ENCODE assay signal across 8 mouse cellular contexts in genomic region chr10:114800331-114801304, GRCm38 (mm10). TPM values are rescaled to one million over a fixed set of nuclear protein-coding genes. Genes with fewer than 3 reads are reported as not detected.
DNase-seq lines count a peak whose midpoint lies in the region; ATAC-seq lines count a peak whose summit lies in the region.

No protein-coding gene starts in this region.

- peaks cover 52% of the 10 kb centered on the region for H3K27me3 ChIP-seq in kidney, embryonic 16.5 days (ENCODE audit: insufficient read depth, low read length)
- peaks cover 49% of the 10 kb centered on the region for H3K27me3 ChIP-seq in embryonic facial prominence, embryonic 15.5 days
- H3K27me3 ChIP-seq in limb, embryonic 13.5 days = peaks cover 55% of the 10 kb centered on the region

- ATAC-seq in kidney, embryonic 16.5 days (ENCODE audit: low FRiP score, low TSS enrichment) = peak; percentile 46; the same call in 1 of the 2 replicates
- ATAC-seq in cerebellum, adult (ENCODE audit: insufficient number of reproducible peaks, low FRiP score, low TSS enrichment) = peak; percentile 50; the same call in 1 of the 2 replicates
- no peak for ATAC-seq in embryonic facial prominence, embryonic 15.5 days (ENCODE audit: insufficient number of reproducible peaks, low FRiP score, low TSS enrichment, low read depth)
- peak; percentile 8 for ATAC-seq in limb, embryonic 13.5 days (ENCODE audit: low FRiP score, low read depth)

- peaks cover 13% of the 10 kb centered on the region for H3K4me1 ChIP-seq in kidney, embryonic 16.5 days (ENCODE audit: insufficient read depth, low read length)
- peaks cover 25% of the 10 kb centered on the region for H3K4me1 ChIP-seq in embryonic facial prominence, embryonic 15.5 days
- peaks cover 16% of the 10 kb centered on the region for H3K4me1 ChIP-seq in limb, embryonic 13.5 days

- H3K36me3 ChIP-seq in kidney, embryonic 16.5 days (ENCODE audit: insufficient read depth, low read length) = no peaks in the 10 kb centered on the region
- H3K36me3 ChIP-seq in embryonic facial prominence, embryonic 15.5 days = no peaks in the 10 kb centered on the region
- no peaks in the 10 kb centered on the region for H3K36me3 ChIP-seq in limb, embryonic 13.5 days

- peak overlapping the region; percentile 95 for H3K4me2 ChIP-seq in kidney, embryonic 16.5 days (replicated peaks; ENCODE audit: low read depth, low read length)
- peak overlapping the region; percentile 95 for H3K4me2 ChIP-seq in embryonic facial prominence, embryonic 15.5 days (replicated peaks)
- peak overlapping the region; percentile 96 for H3K4me2 ChIP-seq in limb, embryonic 13.5 days (replicated peaks)

- no peaks in the 10 kb centered on the region for H3K9me3 ChIP-seq in kidney, embryonic 16.5 days (ENCODE audit: low read length)
- H3K9me3 ChIP-seq in embryonic facial prominence, embryonic 15.5 days (replicated peaks) = no peaks in the 10 kb centered on the region
- no peaks in the 10 kb centered on the region for H3K9me3 ChIP-seq in limb, embryonic 13.5 days

- H3K9ac ChIP-seq in kidney, embryonic 16.5 days (replicated peaks; ENCODE audit: low read length) = no peak overlapping the region
- H3K9ac ChIP-seq in embryonic facial prominence, embryonic 15.5 days = no peak overlapping the region
- H3K9ac ChIP-seq in limb, embryonic 13.5 days = peak overlapping the region; percentile 70

- WGBS in kidney, embryonic 16.5 days = 5% methylated on average over 74 of the region's 75 CpGs
- 5% methylated on average over 75 of the region's 75 CpGs for WGBS in embryonic facial prominence, embryonic 15.5 days
- 7% methylated on average over 73 of the region's 75 CpGs for WGBS in limb, embryonic 13.5 days

- peak overlapping the region; percentile 60 for H3K4me3 ChIP-seq in kidney, embryonic 16.5 days (ENCODE audit: low read length)
- H3K4me3 ChIP-seq in embryonic facial prominence, embryonic 15.5 days (replicated peaks) = peak overlapping the region; percentile 58
- peak overlapping the region; percentile 66 for H3K4me3 ChIP-seq in limb, embryonic 13.5 days

- H3K27ac ChIP-seq in kidney, embryonic 16.5 days (ENCODE audit: low read length) = no peak overlapping the region
- H3K27ac ChIP-seq in embryonic facial prominence, embryonic 15.5 days (replicated peaks) = no peak overlapping the region
- H3K27ac ChIP-seq in limb, embryonic 13.5 days = no peak overlapping the region

- DNase-seq in kidney, adult 18-20 months = no peak
- peak; percentile 32 for DNase-seq in right cerebral cortex, postnatal 10 days (ENCODE audit: low spot score in 2 of 2)
- DNase-seq in thymus, adult 18-20 months = no peak
- no peak for DNase-seq in lung, adult 18-20 months

RNA-seq across cellular contexts. Expression of gene Trhde, which starts 1.5 kb away (rescaled TPM):
- 0.18 and 0.21 TPM in 2 replicates for polyA plus RNA-seq in kidney, embryonic 16.5 days (2015; fragmentation: Nextera tagmentation; extraction: Ambion mirVana)
- 0.89 and 1.0 TPM in 2 replicates for polyA plus RNA-seq in embryonic facial prominence, embryonic 15.5 days (2015; fragmentation: Nextera tagmentation; extraction: Ambion mirVana)
- polyA plus RNA-seq in limb, embryonic 13.5 days (2015; fragmentation: Nextera tagmentation; extraction: Ambion mirVana) = 1.6 and 2.5 TPM in 2 replicates

Comparison
In these comparisons a context has a peak if more than half of its experiments do, and no peak if none do; other contexts are left out.
1. DNase-seq: peak in right cerebral cortex, postnatal 10 days (2 of 2); none in kidney, adult 18-20 months (single experiment), thymus, adult 18-20 months (0 of 2) and lung, adult 18-20 months (0 of 2).
2. Peak in every context shown above with its lines, with median percentiles within 50 percentile points of each other: H3K4me2 ChIP-seq and H3K4me3 ChIP-seq.